In the genomic region with DNA sequence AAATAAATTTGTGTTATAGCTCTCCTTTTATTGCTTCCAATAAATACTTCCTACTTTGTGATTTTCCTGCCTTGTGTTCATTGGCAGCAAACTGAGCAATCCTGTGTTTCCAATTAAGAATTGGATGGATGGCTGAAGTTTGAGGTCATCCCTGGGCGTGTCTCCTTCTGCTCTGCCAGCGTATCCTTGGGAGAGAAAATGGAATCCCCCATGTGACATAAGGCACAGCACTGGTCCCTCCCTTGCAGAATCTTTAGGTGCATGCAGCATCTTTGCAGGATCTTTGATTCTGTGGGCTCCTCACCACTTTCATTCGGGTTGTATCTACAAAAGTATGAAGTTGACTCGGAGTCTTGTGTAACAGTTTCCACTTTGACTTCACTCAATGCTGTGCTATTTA, we compare ENCODE assay signal across 18 mouse cellular contexts. TPM values are rescaled to one million over a fixed set of nuclear protein-coding genes. Genes with fewer than 3 reads are reported as not detected.
DNase-seq lines count a peak whose midpoint lies in the region; ATAC-seq and TF ChIP-seq lines count a peak whose summit lies in the region.
"Had no signal": no experiment of that assay in that cellular context is flagged by ENCODE, and none has a peak within 500 bp of the region (broad histone marks: within the 10 kb centered on the region; RNA-seq: fewer than 3 reads in every experiment).

No protein-coding gene starts in this region.

- no peak for TF ChIP-seq CTCF in embryonic fibroblast, embryonic 13.5 days (IDR thresholded peaks at IDR 0.05; ENCODE audit: borderline replicate concordance, insufficient read depth, low read length)

- peaks cover 12% of the 10 kb centered on the region for H3K4me1 ChIP-seq in embryonic fibroblast, embryonic 13.5 days (ENCODE audit: control insufficient read depth, insufficient read depth, low read length)
- H3K4me1 ChIP-seq in midbrain, embryonic 10.5 days = no peaks in the 10 kb centered on the region
- H3K4me1 ChIP-seq in forebrain, embryonic 11.5 days (replicated peaks; ENCODE audit: control insufficient read depth, insufficient read depth, low read length) = no peaks in the 10 kb centered on the region
- H3K4me1 ChIP-seq in neural tube, embryonic 15.5 days = no peaks in the 10 kb centered on the region
- H3K4me1 ChIP-seq: embryonic facial prominence, embryonic 13.5 days; forebrain, embryonic 13.5 days; midbrain, embryonic 15.5 days had no signal

- no peak for TF ChIP-seq POLR2A in embryonic fibroblast, embryonic 13.5 days (IDR thresholded peaks at IDR 0.05; ENCODE audit: low read depth, low read length)

- H3K36me3 ChIP-seq in midbrain, embryonic 10.5 days = peaks cover 41% of the 10 kb centered on the region
- no peaks in the 10 kb centered on the region; the same call in 1 of the 2 replicates for H3K36me3 ChIP-seq in forebrain, embryonic 11.5 days (ENCODE audit: control insufficient read depth, insufficient read depth, low read length)
- no peaks in the 10 kb centered on the region for H3K36me3 ChIP-seq in neural tube, embryonic 15.5 days
- H3K36me3 ChIP-seq: midbrain, embryonic 15.5 days had no signal

- no peak for ATAC-seq in forebrain, embryonic 11.5 days (replicated peaks; ENCODE audit: low FRiP score)
- no peak for ATAC-seq in neural tube, embryonic 15.5 days (ENCODE audit: low FRiP score)
- ATAC-seq: CD4-positive, CD25-positive, alpha-beta regulatory T cell, adult 4 months; forebrain, embryonic 13.5 days; midbrain, embryonic 15.5 days had no signal

- peak overlapping the region; percentile 69; the same call in 1 of the 2 replicates for H3K27ac ChIP-seq in embryonic fibroblast, embryonic 13.5 days (ENCODE audit: insufficient read depth, low read length)
- H3K27ac ChIP-seq in midbrain, embryonic 10.5 days (replicated peaks) = no peak overlapping the region
- H3K27ac ChIP-seq in forebrain, embryonic 11.5 days (ENCODE audit: low read depth, low read length) = no peak overlapping the region
- no peak overlapping the region for H3K27ac ChIP-seq in neural tube, embryonic 15.5 days (replicated peaks)
- H3K27ac ChIP-seq: embryonic facial prominence, embryonic 13.5 days; forebrain, embryonic 13.5 days; kidney, postnatal 0 days; liver, embryonic 14.5 days; midbrain, embryonic 15.5 days; stomach, postnatal 0 days had no signal

- H3K9ac ChIP-seq in forebrain, embryonic 11.5 days (ENCODE audit: low read length) = no peak overlapping the region
- H3K9ac ChIP-seq in neural tube, embryonic 15.5 days (replicated peaks) = no peak overlapping the region
- H3K9ac ChIP-seq: embryonic facial prominence, embryonic 13.5 days; forebrain, embryonic 13.5 days; liver, embryonic 14.5 days; midbrain, embryonic 15.5 days had no signal

- no peaks in the 10 kb centered on the region for H3K9me3 ChIP-seq in midbrain, embryonic 10.5 days (replicated peaks)
- H3K9me3 ChIP-seq in forebrain, embryonic 11.5 days (ENCODE audit: control insufficient read depth, low read length) = no peaks in the 10 kb centered on the region
- H3K9me3 ChIP-seq in neural tube, embryonic 15.5 days (replicated peaks) = no peaks in the 10 kb centered on the region
- H3K9me3 ChIP-seq: embryonic facial prominence, embryonic 13.5 days; forebrain, embryonic 13.5 days; midbrain, embryonic 15.5 days had no signal

- no peak overlapping the region for H3K4me3 ChIP-seq in embryonic fibroblast, embryonic 13.5 days (ENCODE audit: insufficient read depth, low read length)
- no peak overlapping the region for H3K4me3 ChIP-seq in midbrain, embryonic 10.5 days
- H3K4me3 ChIP-seq in forebrain, embryonic 11.5 days (ENCODE audit: low read depth, low read length) = no peak overlapping the region
- H3K4me3 ChIP-seq in neural tube, embryonic 15.5 days (replicated peaks) = no peak overlapping the region
- H3K4me3 ChIP-seq: embryonic facial prominence, embryonic 13.5 days; forebrain, embryonic 13.5 days; midbrain, embryonic 15.5 days had no signal

- H3K4me2 ChIP-seq in forebrain, embryonic 11.5 days (ENCODE audit: low read depth, low read length, severe bottlenecking) = no peak overlapping the region
- no peak overlapping the region for H3K4me2 ChIP-seq in neural tube, embryonic 15.5 days
- H3K4me2 ChIP-seq: embryonic facial prominence, embryonic 13.5 days; forebrain, embryonic 13.5 days; midbrain, embryonic 15.5 days had no signal

- no peaks in the 10 kb centered on the region for H3K27me3 ChIP-seq in midbrain, embryonic 10.5 days (ENCODE audit: low read depth, poor library complexity, severe bottlenecking)
- no peaks in the 10 kb centered on the region for H3K27me3 ChIP-seq in forebrain, embryonic 11.5 days (ENCODE audit: control insufficient read depth, insufficient read depth, low read length)
- H3K27me3 ChIP-seq in neural tube, embryonic 15.5 days (replicated peaks) = no peaks in the 10 kb centered on the region
- H3K27me3 ChIP-seq: embryonic facial prominence, embryonic 13.5 days; forebrain, embryonic 13.5 days; midbrain, embryonic 15.5 days had no signal

- 93% methylated on average over 4 of the region's 4 CpGs for WGBS in midbrain, embryonic 10.5 days
- 90% methylated on average over 4 of the region's 4 CpGs for WGBS in forebrain, embryonic 11.5 days
- WGBS in neural tube, embryonic 15.5 days = 92% methylated on average over 4 of the region's 4 CpGs

- DNase-seq in lung, postnatal 10 days = peak; percentile 30
- DNase-seq in lung, postnatal 4 days = no peak
- DNase-seq in gastrocnemius, postnatal 25 days = peak; percentile 63
- peak; percentile 39 to 55 for DNase-seq in heart, postnatal 36 days
- DNase-seq in midbrain, embryonic 10.5 days (ENCODE audit: low spot score) = no peak
- no peak for DNase-seq in forebrain, embryonic 11.5 days (ENCODE audit: low spot score)
- DNase-seq: adrenal gland, postnatal 25 days; cerebellum, postnatal 14 days; thymus, postnatal 25 days had no signal

- intact Hi-C loops in heart, postnatal 36 days (cut with DNase I) = no loop called here

RNA-seq across cellular contexts. Expression of a gene that starts 53.7 kb away (rescaled TPM):
- 29.7 and 30.8 TPM in 2 replicates for polyA plus RNA-seq in embryonic fibroblast, embryonic 13.5 days (2011; ENCODE audit: insufficient read length, low read depth, missing spikeins)
- 1 to 10 TPM in 1 of 2 experiments, under 1 TPM in 1; 0.59 to 1.1 TPM for total RNA-seq in gastrocnemius, postnatal 25 days (2021)
- total RNA-seq in heart, postnatal 36 days (2021) = 1 to 10 TPM in 1 of 2 experiments, under 1 TPM in 1; 0.87 to 1.3 TPM
- polyA plus RNA-seq in midbrain, embryonic 10.5 days (2016; fragmentation: Nextera tagmentation; extraction: Ambion mirVana) = 20.2 and 25.2 TPM in 2 replicates
- 16.2 and 16.6 TPM in 2 replicates for polyA plus RNA-seq in forebrain, embryonic 11.5 days (2014; fragmentation: Nextera tagmentation; extraction: Ambion mirVana)
- polyA plus RNA-seq in neural tube, embryonic 15.5 days (2015; fragmentation: Nextera tagmentation; extraction: Ambion mirVana) = 6.7 and 9.9 TPM in 2 replicates

Comparison
In these comparisons a context has a peak if more than half of its experiments do, and no peak if none do; other contexts are left out.
1. DNase-seq: peak in lung, postnatal 10 days (single experiment), gastrocnemius, postnatal 25 days (single experiment) and heart, postnatal 36 days (2 of 2); none in lung, postnatal 4 days (0 of 2), midbrain, embryonic 10.5 days (single experiment) and forebrain, embryonic 11.5 days (single experiment).